Mouse (Mus musculus): ENCODE measurements around the gene Fgf4. TPM values are rescaled to one million over a fixed set of nuclear protein-coding genes. Genes with fewer than 3 reads are reported as not detected.

The Fgf4 gene
- total RNA-seq, 4 experiments from 2014 or later: not detected

GRCm38 (mm10) chr7:144912897-144913296, 65.7 kb downstream of the Fgf4 start:
- no peak for DNase-seq (ENCODE audit: low spot score)

- no peak for DNase-seq (ENCODE audit: low spot score)
Measured at GRCm38 (mm10) chr7:144914296-144914947, 67.3 kb downstream of the Fgf4 start.

Other genes starting within 250 kb of the Fgf4 start
- 10 to 100 TPM in 3 of 4 experiments, 1 to 10 TPM in 1; 7.5 to 12.1 (median 11.7) TPM for gene Ano1, start 95.4 kb upstream of the Fgf4 start, total RNA-seq (2022)
- gene Fgf3, start 9.3 kb upstream of the Fgf4 start, total RNA-seq (2022): not detected
- gene Fgf15, start 49.2 kb downstream of the Fgf4 start, total RNA-seq (2022): not detected
- 10 to 100 TPM; 14.6 to 18.2 (median 17.4) TPM for gene LTO1, start 67.7 kb downstream of the Fgf4 start, total RNA-seq (2022)
- 10 to 100 TPM; 30.1 to 64.0 (median 45.1) TPM for gene Ccnd1, start 92.6 kb downstream of the Fgf4 start, total RNA-seq (2022)

All from heart, adult 8-10 months (tissue).